Mouse (Mus musculus) thymus, postnatal 25 days (tissue): Measurements from ENCODE around the gene Slc26a9.

Experiments used
- DNase-seq: peaks from one replicate; pipeline ENCODE4 v3.0.0; 2022

The Slc26a9 gene

DNA sequence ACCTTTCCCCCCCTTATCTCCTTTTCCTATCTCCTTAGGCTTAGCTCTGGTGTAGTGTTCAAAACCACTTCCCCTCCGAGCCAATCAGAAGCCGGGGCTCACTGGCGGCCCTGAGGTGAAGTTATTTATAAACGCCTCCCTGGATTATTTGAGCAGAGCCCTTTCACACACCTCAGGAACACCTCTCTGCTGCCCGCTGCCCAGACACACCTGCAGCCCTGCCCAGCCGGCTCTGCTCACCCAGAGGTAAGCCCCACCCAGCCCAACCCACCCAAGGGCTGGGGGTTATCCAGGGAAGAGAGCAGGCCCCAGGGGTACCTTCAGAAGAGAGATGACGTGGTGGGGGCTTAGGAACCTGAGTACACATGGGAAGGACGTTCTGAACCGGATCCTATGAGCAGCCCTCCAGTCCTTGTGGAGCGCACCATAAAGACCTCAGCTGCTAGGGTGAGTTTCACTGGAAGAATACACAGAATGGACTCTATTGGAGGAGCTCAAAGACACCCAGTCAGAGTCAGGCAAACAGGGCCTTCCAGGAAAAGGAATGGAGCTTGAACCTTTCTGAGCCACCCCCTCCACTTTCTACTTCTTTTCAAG lies at the start of gene Slc26a9:
Slc26a9 (plus strand) TSS at position 155 of the 597 bp plus-strand sequence.
- DNase-seq = no peak

DNA sequence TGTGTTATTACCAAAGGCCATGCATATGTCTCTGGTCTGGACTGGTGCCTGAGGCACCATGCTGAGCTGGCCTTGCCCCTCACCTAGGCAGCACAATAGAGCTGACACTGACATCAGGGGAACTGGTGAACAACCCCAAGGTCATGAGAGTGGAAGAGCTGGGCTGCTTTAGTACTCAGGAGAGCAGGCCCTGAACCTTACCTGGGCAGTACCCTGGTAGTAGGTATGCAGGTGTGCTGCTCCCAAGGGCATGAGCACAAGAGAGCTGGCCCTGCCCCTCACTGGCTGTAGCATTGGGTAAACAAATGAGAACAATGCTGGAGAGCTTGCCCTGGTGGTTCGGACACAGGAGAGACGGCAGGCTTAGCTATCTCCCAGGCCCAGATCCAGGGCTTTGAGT lies 48.5 kb upstream of the Slc26a9 start:
- no peak for DNase-seq

DNA sequence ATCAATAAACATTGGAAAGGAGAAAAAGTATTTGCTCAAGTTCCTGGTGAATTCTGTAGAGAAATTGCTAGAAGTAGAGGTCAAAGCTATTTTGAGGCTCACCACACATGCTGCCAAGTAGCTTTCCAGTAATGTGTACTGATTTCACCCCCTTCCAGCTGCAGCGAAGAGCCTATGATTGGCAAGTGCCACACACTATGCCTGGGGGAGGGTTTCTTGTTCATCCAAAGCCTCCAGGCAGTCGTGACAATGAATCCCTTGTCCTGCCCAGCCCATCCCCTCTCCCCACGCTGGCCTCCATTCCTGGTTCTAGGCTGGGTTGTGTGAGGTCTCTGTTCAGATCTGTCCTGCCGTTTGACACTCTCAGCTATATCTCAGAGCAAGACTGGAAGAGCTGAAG lies 47.5 kb upstream of the Slc26a9 start:
- no peak for DNase-seq

DNA sequence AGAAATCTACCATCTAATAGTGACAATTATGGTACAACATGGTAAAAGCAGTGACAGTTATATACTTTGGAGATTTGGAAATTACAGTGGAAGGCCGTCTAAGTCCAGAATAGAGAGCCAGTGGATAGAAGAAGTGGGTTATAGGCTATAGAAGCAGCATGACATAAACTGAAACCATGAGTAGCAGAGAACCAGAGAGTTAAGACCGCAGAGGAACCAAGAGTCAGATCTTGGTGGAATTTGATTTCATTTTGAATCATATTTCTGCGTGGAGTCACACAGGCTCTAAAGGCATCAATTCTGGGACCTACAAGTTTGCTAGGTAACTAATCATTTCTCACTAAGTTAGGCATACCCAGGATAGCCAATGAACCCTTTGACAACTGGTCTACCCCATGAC lies 45.1 kb upstream of the Slc26a9 start:
- DNase-seq = no peak

DNA sequence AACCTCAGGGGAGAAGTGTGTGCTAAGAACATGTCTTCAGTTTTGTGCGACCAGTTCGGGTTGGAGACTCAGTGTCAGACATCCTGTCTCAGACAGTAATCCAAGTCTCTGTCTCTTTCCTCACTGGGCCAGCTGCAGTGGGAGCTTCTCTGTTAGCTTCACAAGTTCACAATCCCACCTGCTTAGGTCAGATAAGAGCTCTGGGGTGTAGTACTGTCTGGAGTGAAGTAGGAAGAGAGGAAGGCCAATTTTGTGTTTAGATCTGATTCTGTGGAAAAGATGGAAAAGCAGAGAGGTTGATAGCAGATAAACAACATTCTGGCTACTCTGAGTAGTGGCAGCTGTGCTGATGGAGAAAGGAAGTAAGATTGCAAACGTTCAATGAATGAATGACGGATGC lies 44.2 kb upstream of the Slc26a9 start:
- no peak for DNase-seq

DNA sequence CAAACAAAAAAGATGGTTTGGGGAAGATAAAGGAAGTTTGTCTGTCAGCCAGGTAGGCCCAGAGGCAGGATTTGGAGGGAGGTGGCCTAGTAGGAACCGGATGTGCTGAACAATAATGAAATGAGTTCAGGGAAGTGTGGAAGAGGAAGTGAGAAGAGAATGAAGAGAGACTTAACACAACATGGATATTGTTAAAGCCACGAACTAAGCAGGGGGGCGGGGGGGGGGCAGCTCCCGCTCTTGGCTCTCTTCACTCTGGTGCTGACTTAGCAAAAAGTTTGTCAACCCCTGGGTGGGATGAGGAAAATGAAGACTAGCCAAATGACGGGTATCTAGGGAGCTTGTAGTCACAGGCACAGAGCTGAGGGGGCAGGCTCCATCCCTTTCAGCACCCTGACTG lies 43.4 kb upstream of the Slc26a9 start:
- no peak for DNase-seq

DNA sequence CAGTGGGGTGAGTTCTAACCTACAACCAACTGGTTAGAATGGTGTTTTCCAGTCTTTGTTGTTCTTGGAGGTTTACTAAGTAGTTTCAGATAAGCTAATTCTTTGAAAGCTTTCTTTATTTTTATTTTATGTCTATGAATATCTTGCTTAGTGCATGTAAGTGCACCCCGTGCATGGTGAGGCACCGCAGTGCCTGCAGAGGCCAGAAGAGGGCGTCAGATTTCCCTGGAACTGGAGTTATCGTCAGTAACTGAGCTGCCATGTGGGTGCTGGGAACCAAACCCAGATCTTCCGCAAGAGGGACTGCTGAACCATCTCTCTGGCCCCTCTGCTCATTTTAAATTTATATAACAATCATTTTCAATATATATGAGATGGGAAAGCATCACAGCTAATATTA lies 42.4 kb upstream of the Slc26a9 start:
- no peak for DNase-seq

DNA sequence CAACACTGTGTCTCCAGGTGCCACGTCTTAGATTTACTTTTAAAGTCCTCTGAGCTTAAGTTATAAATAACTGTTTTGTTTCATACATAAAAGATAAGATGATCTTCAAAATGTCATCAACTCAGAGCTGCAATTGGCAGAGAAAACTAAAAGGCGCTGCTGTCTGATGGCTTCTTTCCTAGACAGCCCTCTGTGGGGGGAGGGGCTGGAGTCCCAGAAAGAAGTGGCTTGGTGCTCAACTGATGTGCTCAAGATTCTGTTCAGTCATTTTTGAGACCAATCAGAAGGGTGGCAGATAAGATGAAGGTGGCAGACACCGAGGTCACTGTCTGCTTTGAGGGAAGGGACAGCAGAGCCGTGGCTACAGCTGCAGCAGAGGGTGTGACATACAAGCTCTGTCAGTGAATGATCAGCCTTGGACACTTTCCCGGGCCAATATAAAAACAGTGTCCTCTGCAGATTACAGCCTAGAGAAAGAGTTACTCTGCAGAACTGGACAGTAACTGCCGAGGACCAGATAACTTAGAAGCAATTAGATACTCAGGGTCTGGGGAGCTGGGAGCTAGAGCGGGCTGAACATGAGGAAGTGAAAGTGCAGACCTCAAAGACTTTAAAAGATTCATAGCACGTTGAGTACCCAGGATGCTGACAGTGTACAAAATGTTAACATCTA lies 41.6 kb upstream of the Slc26a9 start:
- peak; percentile 26 for DNase-seq

DNA sequence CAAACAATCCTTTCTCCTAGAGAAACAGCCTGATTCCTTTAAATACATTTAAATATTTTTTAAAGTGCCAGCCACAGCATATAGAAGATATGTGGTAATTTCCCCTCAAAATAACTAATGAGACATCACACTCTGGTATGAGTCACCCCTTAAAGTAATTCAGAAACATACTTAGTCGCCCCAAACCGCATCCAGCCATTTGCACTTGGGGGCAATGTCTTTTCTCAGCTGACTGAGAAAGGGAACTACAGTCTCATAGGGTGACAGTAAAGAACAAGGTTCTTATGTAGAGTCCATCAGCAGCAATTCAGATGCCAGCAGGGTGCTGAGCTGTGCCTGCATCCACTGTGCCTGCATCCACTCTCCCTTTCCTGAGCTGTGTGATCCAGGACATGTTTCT lies 40.3 kb upstream of the Slc26a9 start:
- DNase-seq = no peak

DNA sequence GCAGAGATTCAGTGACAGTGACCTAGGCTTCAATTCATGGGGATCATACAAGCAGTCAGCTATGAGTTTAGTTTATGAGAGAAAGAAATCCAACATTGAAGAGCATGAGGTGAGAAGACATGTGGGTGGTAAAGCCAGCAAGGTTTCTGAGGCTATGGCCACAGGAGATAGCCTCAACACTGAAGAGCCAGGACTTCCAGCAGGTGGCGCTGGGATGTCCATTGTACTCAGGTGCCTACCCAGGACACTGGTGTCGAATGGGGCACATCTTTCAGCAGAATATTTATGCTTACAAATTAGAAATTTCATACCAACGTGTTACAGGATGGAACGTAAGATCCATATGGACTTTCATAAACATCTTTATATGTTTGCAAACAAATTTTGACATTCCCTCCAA lies 35.5 kb upstream of the Slc26a9 start:
- peak; percentile 54 for DNase-seq

DNA sequence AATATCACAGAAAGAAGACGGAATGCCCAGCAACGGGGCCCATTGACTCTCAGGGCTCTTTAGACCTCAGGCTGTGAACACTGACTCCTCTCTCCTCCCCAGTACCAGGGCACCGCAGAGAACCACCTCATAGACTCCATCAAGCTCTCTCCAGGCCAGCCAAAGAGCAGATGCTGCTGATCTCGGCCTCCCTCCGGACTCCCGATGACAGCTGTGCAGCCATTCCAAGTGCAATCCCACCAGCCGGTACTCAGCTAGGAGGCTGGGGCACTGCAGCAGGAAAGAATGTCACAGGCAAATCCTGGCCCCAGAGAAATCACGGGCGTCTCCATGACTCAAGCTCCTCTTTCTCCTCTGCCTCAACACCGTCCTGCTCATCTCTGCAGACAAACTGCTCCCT lies 32.3 kb upstream of the Slc26a9 start:
- DNase-seq = no peak

DNA sequence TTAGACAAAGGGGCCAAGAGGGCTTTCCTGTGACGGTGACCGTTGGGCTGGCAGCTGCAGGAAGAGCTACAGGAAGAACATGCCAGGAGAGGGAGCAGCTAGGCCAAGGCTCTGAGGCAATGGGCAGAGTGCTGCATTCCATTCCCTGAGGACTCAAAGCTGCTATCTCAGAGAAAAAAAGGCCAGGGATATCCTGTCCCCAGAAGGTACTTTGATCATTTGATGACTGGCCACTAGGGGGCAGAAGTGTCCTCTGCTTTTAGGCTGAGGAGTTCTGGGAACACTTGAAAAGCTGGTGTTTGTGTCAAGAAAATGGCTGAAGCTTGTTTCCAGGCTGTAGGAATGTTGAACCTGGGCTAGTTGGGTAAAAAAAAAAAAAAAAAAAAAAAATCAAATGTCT lies 31.4 kb upstream of the Slc26a9 start:
- peak; percentile 80 for DNase-seq

DNA sequence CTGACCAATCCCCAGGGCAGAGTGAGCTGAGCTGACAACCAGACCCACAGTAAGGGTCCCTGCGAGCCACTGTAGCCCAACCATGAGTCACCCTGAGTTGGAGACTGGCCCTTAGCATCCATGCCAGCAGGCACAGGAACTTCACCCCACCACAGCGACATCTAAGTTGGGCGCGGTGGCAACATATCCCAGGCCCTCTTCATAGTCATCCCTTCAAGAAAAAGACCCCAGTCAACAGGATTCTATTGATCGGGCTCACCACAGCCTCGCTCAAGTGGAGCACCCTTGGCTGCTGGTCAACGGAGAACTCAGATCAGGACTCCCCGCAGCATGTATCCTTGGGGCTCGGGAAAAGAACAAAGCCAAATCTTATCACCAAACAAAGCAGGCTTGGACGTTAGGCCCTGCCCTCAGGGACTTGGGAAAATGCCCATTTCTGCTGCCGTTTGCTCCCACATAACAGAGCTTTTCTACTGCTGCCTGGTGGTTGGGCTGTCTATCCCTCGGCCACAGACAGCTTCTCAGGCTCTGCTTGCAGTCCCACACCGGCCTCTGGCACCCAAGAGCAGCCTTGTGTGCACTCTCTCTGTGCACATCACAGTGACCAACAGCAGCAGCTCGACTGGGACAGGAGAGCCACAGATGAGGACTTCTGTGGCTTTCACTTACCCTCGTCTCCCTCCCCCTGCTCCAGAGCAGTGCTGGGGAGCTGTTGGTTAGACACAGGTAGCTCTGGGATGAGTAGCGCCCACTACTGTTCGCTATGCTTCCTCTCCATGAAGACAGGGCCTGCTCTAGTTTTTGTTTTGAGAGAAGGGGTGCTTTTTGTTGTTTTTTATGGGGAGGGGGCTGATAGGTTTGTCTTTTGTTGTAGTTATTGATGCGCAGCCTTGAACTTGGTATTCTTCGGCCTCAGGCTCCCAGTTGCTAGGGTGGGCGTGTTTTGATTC lies 29.2 kb upstream of the Slc26a9 start:
- no peak for DNase-seq

DNA sequence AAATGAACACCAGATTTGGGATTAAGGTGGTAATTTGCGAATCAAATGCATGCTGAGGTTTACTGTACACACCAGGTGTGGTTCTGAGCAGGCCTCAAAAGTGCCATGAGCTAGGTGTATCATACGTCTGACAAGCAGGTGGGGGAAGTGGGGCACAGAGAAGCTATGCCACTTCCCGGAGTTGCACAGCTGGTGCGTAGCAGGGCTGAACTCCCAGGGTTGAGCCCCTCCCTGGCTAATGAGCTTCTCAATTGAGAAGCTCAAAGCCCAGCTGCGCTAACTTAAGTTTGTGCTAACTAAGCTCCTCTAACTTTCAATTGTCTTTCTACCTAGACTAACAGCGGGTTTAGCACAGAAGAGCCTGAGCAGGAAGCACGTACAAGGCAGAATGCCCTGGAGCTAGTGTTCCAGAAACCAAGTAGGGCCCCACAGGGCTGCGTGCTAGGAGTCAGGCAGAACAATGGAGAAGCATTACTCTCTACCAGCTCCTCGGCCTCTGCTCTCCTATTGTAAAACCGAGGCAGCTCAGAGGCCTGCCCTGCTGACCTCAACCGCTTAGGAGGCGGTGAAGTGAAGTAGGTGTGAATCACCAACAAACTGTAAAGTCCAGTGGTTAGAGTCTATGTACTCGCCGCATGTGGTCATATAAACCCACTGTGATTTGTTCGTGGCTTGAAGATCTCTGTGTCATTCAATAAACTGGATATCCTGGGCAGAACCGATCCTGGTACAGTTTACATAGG lies 24.7 kb upstream of the Slc26a9 start:
- DNase-seq = peak; percentile 35

DNA sequence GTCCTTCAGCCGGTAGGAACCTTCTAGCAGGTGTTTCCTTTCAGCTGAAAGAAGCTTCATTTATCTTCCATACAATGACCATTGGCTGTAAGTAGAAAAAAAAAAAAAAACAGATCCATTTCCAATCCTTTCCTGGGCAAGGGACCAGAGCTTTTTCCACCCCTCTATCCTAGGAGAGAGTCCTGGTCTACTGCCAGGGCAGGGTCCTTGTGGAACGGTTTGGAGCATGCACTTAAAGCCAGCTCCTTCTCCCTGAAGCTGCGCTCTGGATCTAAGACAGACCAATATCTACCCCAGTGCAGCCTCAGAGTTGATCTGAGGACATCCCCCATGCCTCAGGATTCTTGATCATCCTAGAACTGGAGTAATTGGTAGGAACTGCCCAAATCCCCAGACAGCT lies 21.8 kb upstream of the Slc26a9 start:
- DNase-seq = no peak

DNA sequence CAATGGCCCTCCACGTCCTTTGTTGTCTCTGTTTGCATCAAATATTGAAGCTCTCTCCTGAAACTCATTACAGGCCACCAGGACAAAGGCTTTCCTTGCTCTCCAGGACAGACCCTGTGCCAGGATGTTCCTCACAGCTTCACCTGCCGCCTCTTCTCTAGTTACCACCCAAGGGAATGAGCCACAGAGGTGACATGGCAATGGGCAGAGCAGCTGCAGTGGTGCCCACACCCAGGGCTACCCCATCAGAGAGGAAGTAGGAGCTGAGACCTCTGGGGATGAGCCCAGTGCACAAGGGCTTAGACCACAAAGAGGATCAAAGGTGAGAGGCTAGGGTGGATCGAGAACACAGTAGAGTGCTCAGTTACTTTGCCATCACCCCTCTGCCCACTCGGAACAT lies 20.3 kb upstream of the Slc26a9 start:
- DNase-seq = no peak

DNA sequence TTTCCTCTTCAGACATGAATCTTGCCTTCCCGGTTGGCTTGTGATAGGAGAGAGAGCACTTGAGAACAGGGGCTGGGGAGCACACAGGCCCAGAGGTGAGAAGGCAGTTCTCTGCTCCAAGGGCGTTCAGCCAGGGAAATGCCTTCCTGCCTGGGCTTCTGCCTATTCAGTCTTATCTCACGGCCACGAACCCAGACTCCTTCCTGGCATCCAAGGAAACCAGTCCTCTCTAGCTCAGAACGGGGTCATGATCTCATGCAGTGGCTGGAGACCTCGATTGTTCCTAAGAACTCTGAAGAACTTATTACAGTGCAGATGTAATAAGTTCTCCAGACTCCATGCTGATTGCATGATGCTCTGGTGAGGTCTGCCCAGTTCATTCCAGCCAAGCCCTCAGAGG lies 17.2 kb upstream of the Slc26a9 start:
- no peak for DNase-seq

DNA sequence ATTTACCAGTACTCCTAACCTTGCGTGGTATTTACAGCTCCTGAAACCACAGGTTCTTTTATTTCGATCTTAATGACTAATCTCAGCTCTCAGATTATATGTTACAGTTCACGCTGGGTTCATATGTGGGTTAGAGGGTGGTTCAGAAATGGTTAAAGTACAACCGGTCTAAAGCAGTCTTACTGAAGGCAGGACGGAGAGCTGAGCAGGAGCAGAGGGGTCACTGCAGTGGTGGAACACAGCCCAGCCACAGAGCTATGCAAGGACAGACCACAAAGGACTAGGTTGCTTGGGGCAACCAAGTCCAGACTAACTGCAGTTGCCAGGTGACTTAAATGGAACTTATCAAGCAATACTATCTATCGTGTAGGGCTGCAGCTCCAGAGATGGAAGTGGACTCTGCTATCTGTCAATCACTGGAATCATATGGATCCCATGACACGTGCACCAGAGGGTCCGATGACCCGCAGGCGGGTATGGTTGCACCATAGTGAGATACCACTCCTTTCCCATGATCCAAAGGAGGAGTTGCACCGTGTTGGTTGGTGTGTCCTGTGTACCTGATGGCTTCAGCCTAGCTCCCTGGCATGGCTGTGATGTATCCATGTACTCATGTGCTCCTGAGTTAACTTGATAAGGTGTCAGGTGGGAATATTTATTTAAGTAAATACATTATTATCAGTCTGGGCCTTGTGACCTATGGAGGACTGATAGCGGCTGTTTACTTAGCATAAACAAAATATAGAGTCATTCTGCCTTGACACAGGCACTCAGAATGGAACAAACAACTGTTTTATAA lies 13.0 kb upstream of the Slc26a9 start:
- no peak for DNase-seq

DNA sequence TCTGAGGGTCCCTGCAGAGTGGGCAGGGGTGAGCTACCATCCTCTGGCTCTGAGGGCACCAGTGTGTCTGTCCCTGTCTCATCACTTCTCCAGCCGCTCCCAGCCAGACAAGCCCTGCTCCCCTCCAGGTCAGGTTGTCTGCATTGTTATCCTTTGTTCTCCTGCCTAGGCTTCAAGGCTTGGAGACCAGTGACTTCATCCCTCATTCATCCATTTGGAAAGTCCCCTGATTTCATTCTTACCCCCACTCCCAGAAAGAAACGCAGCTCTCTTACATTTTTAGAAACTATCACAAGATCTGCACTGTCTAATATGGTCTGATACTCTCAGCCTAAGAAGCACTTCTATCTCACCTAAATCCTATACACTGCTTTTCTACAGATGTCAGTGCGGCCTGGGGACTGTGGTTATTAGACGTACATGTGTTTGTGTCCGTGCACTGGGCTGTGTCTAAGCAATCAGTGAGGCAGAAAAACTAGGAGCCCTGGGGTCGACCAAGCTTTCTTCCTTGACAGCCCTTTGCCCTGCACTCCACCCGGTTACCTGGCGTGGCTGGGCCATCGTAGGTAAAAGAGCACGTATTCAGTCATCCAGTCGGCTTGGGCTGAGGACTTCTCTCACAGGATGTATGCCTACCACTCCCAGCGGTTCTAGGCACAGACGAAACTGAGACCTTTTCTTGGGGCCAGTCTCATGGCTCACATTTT lies 10.2 kb upstream of the Slc26a9 start:
- DNase-seq = no peak

DNA sequence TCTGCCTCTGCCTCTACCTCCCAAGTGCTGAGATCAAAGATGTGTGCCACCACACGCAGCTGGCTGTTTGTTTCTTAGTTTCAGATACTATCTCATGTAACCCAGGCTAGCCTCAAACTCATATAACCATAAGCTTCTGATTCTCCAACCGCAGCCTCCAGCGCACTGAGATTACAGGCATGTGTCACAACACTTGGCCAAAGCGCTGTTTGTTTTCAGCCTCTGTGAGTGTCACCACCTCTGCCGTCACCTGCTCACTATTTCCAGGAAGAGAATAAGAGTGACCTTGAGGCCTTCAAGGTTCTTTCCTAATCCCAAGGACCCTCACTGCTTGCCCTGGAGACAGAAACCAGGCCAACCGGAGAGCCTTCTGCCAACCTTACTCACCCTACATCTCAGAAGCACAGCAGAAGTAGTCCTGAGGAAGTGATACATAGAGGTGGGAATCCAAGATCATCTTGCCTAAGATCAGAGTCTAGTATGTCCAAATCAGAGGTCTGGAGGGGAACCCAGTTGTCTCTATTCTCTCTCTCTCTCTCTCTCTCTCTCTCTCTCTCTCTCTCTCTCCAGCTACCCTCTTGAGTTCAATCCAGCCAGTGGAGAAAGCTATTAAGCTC lies 9.1 kb upstream of the Slc26a9 start:
- DNase-seq = no peak

DNA sequence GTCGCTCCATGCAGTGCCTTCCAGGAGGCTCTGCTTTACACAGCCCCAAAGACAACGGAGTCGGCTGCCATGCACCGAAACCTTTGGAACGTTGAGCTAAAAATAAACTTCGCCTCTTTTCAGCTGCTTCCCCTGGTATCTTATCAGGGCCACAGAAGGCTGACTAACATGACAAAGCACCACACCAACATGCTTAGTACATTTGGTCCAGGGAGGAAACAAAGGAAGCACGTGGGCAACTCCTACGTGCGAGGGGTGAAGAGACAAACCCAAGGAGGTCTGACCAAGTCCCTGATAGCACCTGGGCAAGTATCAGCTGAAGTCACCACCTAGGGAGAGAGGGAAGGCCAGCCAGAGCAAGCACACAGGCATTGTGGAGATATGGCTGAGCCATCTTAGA lies 7.3 kb upstream of the Slc26a9 start:
- DNase-seq = no peak
